Mouse (Mus musculus): ENCODE data around the gene Npas3.

DNA sequence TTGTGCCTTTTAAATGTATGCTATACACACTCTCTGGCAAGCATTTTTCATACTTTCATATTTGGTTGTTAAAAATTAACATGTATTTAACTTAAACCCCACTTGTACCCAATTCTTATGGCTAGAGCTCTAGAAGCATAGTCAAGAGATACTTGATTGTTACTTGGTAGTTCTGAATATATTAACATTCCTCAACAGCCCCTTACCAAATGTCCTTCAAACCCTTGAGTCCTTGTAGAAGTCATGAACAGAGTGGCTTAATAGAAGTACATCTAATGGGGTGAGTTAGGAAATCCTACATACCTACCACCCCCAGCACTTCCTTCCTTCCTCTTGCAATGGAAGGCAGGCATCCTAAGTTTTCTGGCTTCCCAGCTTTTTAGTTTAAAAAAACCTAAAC is 766.8 kb downstream of the Npas3 start:
- TF ChIP-seq CTCF (IDR thresholded peaks at IDR 0.05; ENCODE audit: low read depth): no peak
- no peak for TF ChIP-seq EP300 (optimal IDR thresholded peaks at IDR 0.05)

Measured in stomach, postnatal 0 days (tissue).